Mouse (Mus musculus): ENCODE results near the gene C1qtnf4.

DNA sequence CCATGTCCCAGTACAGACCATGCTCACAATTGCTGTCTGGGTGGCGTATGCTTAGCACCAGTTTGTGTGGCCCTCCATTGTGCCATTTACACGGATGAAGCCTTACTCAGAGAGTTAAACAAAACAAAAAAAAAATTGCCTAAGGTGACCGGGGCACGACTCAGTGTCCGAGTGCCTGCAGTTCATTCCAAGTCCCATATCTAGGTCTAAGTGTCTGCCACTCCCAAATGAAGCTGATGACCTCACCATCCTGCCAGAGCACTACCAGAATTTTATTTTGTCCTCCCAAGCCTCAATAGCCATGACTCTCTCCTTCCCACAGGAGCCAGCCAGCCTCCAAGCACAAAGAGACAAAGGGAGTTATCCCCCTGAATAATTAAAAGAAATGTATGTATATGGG lies 2.0 kb downstream of the C1qtnf4 start:
- TF ChIP-seq CTCF (IDR thresholded peaks at IDR 0.05; ENCODE audit: extremely low read depth, insufficient read depth, insufficient read length, insufficient replicate concordance) (no peak), POLR2A (IDR thresholded peaks at IDR 0.05; ENCODE audit: low read depth, low read length) (no peak)
